1 mouse cellular context compared by ENCODE assay signal in the genomic region with DNA sequence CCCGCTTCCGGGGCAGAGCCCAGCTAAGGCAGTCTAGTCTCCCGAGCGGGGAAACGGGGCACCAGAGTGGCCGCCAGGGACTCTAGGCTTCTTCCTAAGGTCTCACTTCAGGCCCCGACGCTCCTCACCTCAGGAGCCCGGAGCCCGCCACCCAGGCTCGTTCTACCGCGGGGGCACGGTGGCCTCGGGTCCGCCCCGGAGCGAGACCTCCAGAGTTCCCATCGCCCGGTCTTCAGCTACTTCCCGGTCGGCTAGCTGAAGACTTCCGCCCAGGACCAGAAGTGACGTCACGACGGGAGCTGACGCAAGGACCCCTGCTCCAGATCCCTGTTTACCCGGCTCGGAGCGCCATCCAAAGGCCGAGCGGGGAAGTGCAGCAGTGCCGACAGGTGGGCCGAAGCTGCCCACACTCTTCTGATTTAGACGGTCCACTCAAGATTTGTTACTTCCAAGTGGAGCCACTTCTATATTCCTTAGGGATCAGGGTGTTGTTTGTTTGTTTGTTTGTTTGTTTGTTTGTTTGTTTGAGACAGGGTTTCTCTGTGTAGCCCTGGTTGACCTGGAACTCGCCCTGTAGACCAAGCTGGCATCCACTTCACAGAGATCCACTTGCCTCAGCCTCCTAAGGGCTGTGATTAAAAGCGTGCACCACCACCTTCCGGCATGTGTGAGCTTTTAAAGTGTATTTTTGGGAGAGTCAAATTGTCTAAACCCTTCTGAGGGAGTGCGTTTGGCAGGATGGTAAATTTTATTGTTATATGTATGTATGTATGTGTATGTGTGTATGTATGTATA.
TF ChIP-seq lines count a peak whose summit lies in the region.

A gene (minus strand): TSS at position 283 of the 795 bp plus-strand sequence.

TF ChIP-seq in CH12.LX, 34 proteins besides CTCF, POLR2A, EP300 and RAD21 (continued from another document):
- TF ChIP-seq ZKSCAN1 (IDR thresholded peaks at IDR 0.05; ENCODE audit: borderline replicate concordance, low read depth, low read length) = no peak
- TF ChIP-seq SIN3A (IDR thresholded peaks at IDR 0.05; ENCODE audit: low read length) = peak; percentile 94
- 0 out of 2 replicates have a peak, but pooled peaks have one; percentile 23 for TF ChIP-seq BHLHE40 (IDR thresholded peaks at IDR 0.05; ENCODE audit: low read depth, low read length)
- no peak; the same call in 1 of the 2 replicates for TF ChIP-seq GABPA (IDR thresholded peaks at IDR 0.05; ENCODE audit: insufficient replicate concordance, low read depth, low read length)
- TF ChIP-seq MAZ (IDR thresholded peaks at IDR 0.05; ENCODE audit: low read depth, low read length) = no peak
- TF ChIP-seq HCFC1 (IDR thresholded peaks at IDR 0.05; ENCODE audit: low read depth, low read length) = peak; percentile 86
- TF ChIP-seq PAX5 (IDR thresholded peaks at IDR 0.05; ENCODE audit: low read length) = no peak
- TF ChIP-seq CHD1 (IDR thresholded peaks at IDR 0.05; ENCODE audit: low read depth, low read length) = no peak
- TF ChIP-seq SMC3 (IDR thresholded peaks at IDR 0.05; ENCODE audit: low read depth, low read length) = peak; percentile 83
- peak; percentile 30; the same call in 1 of the 2 replicates for TF ChIP-seq ETS1 (conservative IDR thresholded peaks at IDR 0.05; ENCODE audit: low read depth, low read length)
- peak; percentile 42; the same call in 1 of the 2 replicates for TF ChIP-seq POLR2AphosphoS2 (IDR thresholded peaks at IDR 0.05; ENCODE audit: low read depth, low read length)
- TF ChIP-seq IRF4 (IDR thresholded peaks at IDR 0.05; ENCODE audit: low read depth, low read length) = peak; percentile 68; the same call in 1 of the 2 replicates
- TF ChIP-seq ZC3H11A (IDR thresholded peaks at IDR 0.05; ENCODE audit: low read depth, low read length) = no peak; the same call in 1 of the 2 replicates
- no peak for TF ChIP-seq USF1 (IDR thresholded peaks at IDR 0.05; ENCODE audit: low read depth, low read length)
- no peak for TF ChIP-seq CHD2 (IDR thresholded peaks at IDR 0.05; ENCODE audit: low read length)
- no peak for TF ChIP-seq RCOR1 (conservative IDR thresholded peaks at IDR 0.05; ENCODE audit: low read depth, low read length)
- TF ChIP-seq MAFK (IDR thresholded peaks at IDR 0.05; ENCODE audit: insufficient replicate concordance, low read length) = no peak
- TF ChIP-seq MAX (IDR thresholded peaks at IDR 0.05; ENCODE audit: low read length) = no peak
- no peak for TF ChIP-seq UBTF (IDR thresholded peaks at IDR 0.05; ENCODE audit: low read depth, low read length)
- peak; percentile 52; the same call in 1 of the 2 replicates for TF ChIP-seq MXI1 (IDR thresholded peaks at IDR 0.05; ENCODE audit: low read depth, low read length)
- peak; percentile 26; the same call in 1 of the 2 replicates for TF ChIP-seq MEF2A (IDR thresholded peaks at IDR 0.05; ENCODE audit: borderline replicate concordance, low read depth, low read length)
- TF ChIP-seq ZNF384 (IDR thresholded peaks at IDR 0.05; ENCODE audit: low read depth, low read length) = no peak
- peak; percentile 98 for TF ChIP-seq ELF1 (IDR thresholded peaks at IDR 0.05; ENCODE audit: low read depth, low read length)
- 0 out of 2 replicates have a peak, but pooled peaks have one; percentile 56 for TF ChIP-seq JUND (conservative IDR thresholded peaks at IDR 0.05; ENCODE audit: low read depth, low read length)
- 0 out of 2 replicates have a peak, but pooled peaks have one; percentile 64 for TF ChIP-seq MYC (IDR thresholded peaks at IDR 0.05; ENCODE audit: low read depth, low read length)
- TF ChIP-seq E2F4 (IDR thresholded peaks at IDR 0.05; ENCODE audit: insufficient replicate concordance, low read depth, low read length) = no peak
- peak; percentile 52; the same call in 1 of the 2 replicates for TF ChIP-seq JUN (IDR thresholded peaks at IDR 0.05; ENCODE audit: insufficient read depth, low read depth, low read length)
- TF ChIP-seq USF2 (conservative IDR thresholded peaks at IDR 0.05; ENCODE audit: low read depth, low read length) = no peak
- TF ChIP-seq KAT2A (IDR thresholded peaks at IDR 0.05; ENCODE audit: insufficient replicate concordance, low read length) = peak; percentile 69; the same call in 1 of the 2 replicates
- peak; percentile 93 for TF ChIP-seq NELFE (IDR thresholded peaks at IDR 0.05; ENCODE audit: low read depth, low read length)
- TF ChIP-seq NRF1 (IDR thresholded peaks at IDR 0.05; ENCODE audit: low read depth, low read length) = 0 out of 2 replicates have a peak, but pooled peaks have one; percentile 32
- TF ChIP-seq TCF12 (IDR thresholded peaks at IDR 0.05; ENCODE audit: low read depth, low read length) = peak; percentile 83
TF ChIP-seq in CH12.LX: peak in this region for 19.
